Mouse (Mus musculus) limb, embryonic 10.5 days (tissue): ENCODE measurements around the gene Gm42906. TPM values are rescaled to one million over a fixed set of nuclear protein-coding genes. Genes with fewer than 3 reads are reported as not detected.

Experiments
- DNase-seq: peaks from one replicate; pipeline ENCODE4 v3.0.0-alpha.2; 2017; ENCODE audit warnings: low spot score
- H3K27ac ChIP-seq: fragments of 300-500 bp; sonication (generic); 2 replicates; pipeline ENCODE4 v1.5.1; 2016; ENCODE audit warnings: mild to moderate bottlenecking
- H3K27me3 ChIP-seq: fragments of 300-500 bp; sonication (generic); 2 replicates; pipeline ENCODE4 v1.6.1; 2016; ENCODE audit warnings: low read depth, mild to moderate bottlenecking; ENCODE audit not compliant: poor library complexity, severe bottlenecking
- H3K36me3 ChIP-seq: fragments of 300-500 bp; sonication (generic); 2 replicates; pipeline ENCODE4 v1.6.1; 2016; ENCODE audit warnings: mild to moderate bottlenecking, moderate library complexity
- H3K4me1 ChIP-seq: fragments of 300-500 bp; sonication (generic); 2 replicates; pipeline ENCODE4 v1.6.1; 2016
- H3K4me3 ChIP-seq: fragments of 300-500 bp; sonication (generic); 2 replicates; pipeline ENCODE4 v1.5.1; 2016; ENCODE audit warnings: mild to moderate bottlenecking, moderate library complexity
- H3K9me3 ChIP-seq: fragments of 300-500 bp; sonication (generic); replicated peaks from 2 replicates; pipeline ENCODE4 v1.6.1; 2016; ENCODE audit warnings: mild to moderate bottlenecking
- WGBS: fragments of 180-500 bp; shearing (Covaris S2); methylation state at CpG from one replicate; pipeline ENCODE4 v1.1.7; 2016; 5-methylcytosine and 5-hydroxymethylcytosine counted together
- polyA plus RNA-seq: library from polyadenylated mRNA; unstranded; fragments of >200 nt; fragmentation: Nextera tagmentation; extraction: Ambion mirVana; gene quantifications from 2 replicates; pipeline ENCODE4 v1.2.1, GENCODE M21; 2016

The Gm42906 gene
- polyA plus RNA-seq, 1 experiment from 2014 or later, result not detected

DNA sequence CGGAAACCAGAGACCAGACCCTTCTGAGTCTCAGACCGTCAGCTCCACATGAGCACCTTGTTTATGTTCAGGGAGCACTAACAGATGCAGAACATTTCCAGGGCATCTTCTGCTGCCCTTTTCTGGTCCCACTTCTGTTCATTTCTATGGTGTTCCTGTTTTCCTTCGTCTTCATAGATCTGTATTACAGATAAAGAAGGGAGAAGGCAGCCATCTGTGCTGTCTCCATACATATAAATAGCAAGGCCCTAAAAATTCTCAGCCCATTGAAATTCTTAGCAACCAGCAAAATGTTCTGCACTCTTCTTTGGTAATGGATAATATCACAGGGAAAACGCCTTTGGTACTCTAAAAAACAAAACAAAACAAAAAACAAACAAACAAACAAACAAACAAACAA lies 290.7 kb downstream of the Gm42906 start:
- DNase-seq, result no peak
- no peak overlapping the region for H3K27ac ChIP-seq
- no peaks in the 10 kb centered on the region for H3K36me3 ChIP-seq
- H3K9me3 ChIP-seq, result no peaks in the 10 kb centered on the region
- H3K27me3 ChIP-seq, result no peaks in the 10 kb centered on the region
- no peak overlapping the region for H3K4me3 ChIP-seq
- 81% methylated on average over 4 of the region's 4 CpGs for WGBS
- H3K4me1 ChIP-seq, result peaks cover 28% of the 10 kb centered on the region

DNA sequence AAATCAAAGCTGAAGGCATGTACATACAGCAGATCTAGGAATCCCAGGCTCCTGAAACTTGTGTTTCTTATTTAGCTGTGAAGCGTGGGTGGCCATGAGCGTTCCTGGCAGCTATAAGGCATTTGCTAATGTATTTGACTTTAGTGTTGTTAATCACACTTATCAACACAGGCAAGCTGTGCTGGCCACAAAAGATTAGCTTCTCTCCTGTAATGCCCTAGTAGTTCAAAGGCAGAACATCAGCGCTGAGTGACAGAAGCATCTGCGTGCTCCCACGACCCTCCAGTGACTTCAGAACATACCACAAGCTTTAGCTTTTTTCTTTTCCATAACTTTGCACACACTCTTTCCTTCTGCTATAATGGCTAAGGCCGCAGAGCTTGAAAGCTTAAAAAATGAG lies 292.0 kb downstream of the Gm42906 start:
- WGBS, result 48% methylated on average over 6 of the region's 6 CpGs

DNA sequence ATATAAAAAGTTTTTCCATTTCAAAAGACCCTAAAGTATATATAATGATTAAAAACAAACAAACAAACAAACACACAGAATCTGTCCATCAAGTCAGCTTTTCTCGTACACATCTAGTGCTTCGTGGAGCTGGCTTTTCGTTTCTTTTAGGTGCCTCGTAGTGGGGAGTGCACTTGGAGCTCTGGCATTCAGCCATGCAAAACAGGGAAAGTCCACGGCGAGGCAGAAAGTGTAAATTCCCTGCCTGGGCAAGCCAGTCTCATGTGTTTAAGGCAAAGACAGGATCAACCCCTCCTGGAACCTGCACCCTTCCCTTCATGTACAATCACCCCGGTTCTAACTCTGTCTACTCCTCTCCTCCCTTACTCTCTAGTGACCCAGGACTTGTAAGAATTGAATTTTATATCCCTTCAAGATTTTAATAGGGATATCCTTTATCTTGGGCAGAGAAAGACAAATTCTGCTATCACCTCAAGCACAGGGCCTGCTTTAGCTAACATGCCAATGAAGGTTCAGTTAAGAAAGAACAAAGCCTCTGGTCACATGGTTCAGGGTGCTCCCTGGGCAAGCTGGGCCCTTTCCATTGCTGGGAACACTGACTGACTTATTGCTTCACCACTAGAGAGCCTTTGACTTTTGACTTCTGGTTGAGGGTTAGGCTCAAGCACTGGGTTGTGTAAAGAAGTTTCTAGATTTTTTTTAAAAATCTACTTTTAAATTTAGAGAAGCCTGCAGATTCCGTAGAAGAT lies 292.7 kb downstream of the Gm42906 start:
- 93% methylated on average over 8 of the region's 8 CpGs for WGBS

More for the DNA sequence above, 292.0 kb downstream of the Gm42906 start:
- no peak for DNase-seq
- Histone ChIP-seq H3K9me3 (no peaks in the 10 kb centered on the region), H3K4me3 (no peak overlapping the region), H3K4me1 (peaks cover 21% of the 10 kb centered on the region), H3K27ac (peak overlapping the region; percentile 53; the same call in 1 of the 2 replicates), H3K27me3 (no peaks in the 10 kb centered on the region), H3K36me3 (no peaks in the 10 kb centered on the region)

DNA sequence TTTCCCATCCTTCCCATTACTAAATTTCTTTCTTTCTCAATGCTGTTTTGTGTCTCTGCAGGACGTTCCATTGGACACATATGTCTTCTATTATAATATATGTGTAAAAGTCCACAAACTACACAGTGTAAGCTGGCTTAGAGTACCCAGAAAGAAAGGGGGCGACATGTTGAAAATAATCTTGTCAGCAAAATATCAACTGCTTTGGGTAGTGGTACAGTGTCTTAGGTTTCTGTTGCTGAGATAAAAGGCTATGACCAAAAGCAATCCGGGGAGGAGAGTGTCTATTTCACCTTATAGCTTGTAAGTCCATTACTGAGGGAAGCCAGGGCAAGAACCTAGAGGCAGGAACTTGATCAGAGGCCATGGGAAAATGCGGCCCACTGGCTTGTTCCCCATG lies 293.8 kb downstream of the Gm42906 start:
- Histone ChIP-seq H3K27me3 (no peaks in the 10 kb centered on the region), H3K4me3 (no peak overlapping the region), H3K27ac (no peak overlapping the region), H3K4me1 (peaks cover 28% of the 10 kb centered on the region), H3K36me3 (no peaks in the 10 kb centered on the region), H3K9me3 (no peaks in the 10 kb centered on the region)
- no peak for DNase-seq
- WGBS, result 91% methylated on average over 4 of the region's 4 CpGs

More for the DNA sequence above, 292.7 kb downstream of the Gm42906 start:
- no peak for DNase-seq
- Histone ChIP-seq H3K4me1 (peaks cover 21% of the 10 kb centered on the region), H3K27me3 (no peaks in the 10 kb centered on the region), H3K9me3 (no peaks in the 10 kb centered on the region), H3K27ac (peak overlapping the region; percentile 69), H3K4me3 (no peak overlapping the region), H3K36me3 (no peaks in the 10 kb centered on the region)

DNA sequence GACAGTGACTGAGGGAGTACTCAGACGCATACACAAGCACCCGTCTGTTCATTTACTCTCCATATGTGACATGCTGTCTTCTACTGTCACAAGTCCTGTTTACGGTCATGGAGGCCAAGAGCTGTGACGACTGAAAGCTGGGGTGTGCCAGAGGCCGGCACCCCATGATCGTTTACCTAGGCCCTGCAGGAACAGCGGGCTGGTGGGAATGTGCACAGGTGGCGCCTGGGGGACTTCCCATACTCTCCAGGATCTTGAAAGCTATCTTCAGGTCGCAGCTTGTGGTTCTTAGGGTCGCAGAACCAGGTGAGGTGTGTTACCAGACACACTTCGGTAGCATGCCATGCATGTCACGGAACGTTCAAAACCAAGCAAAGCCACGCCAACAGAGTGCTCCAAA lies 294.2 kb downstream of the Gm42906 start:
- H3K4me3 ChIP-seq, result no peak overlapping the region
- H3K9me3 ChIP-seq, result no peaks in the 10 kb centered on the region
- peaks cover 28% of the 10 kb centered on the region for H3K4me1 ChIP-seq
- H3K27me3 ChIP-seq, result no peaks in the 10 kb centered on the region
- no peak overlapping the region for H3K27ac ChIP-seq
- H3K36me3 ChIP-seq, result no peaks in the 10 kb centered on the region
- 94% methylated on average over 14 of the region's 14 CpGs for WGBS
- no peak for DNase-seq

DNA sequence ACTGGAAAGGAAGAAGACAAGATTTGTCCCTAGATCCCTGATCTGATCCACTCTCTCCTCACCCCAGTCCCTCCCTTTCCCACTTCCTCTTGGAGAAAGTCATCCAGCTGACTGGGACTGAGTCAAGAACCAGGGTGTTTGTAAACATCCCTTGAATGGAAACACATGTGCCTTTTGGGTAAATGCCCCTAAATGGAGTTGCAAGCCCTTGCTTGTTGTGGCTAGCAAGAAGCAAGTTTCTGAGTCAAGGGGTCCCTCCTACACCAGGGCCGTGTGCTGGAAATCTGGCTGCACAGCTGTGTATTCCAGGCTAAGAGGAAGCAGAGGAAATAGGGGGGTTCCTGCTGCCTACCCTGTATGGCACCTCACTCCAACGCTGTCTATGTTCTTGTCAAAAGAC lies 298.2 kb downstream of the Gm42906 start:
- no peaks in the 10 kb centered on the region for H3K9me3 ChIP-seq
- DNase-seq, result no peak
- no peaks in the 10 kb centered on the region for H3K36me3 ChIP-seq
- peaks cover 30% of the 10 kb centered on the region for H3K4me1 ChIP-seq
- 61% methylated on average over 2 of the region's 2 CpGs for WGBS
- H3K27ac ChIP-seq, result 0 out of 2 replicates have a peak overlapping the region, but pooled peaks have one; percentile 42
- no peaks in the 10 kb centered on the region for H3K27me3 ChIP-seq
- H3K4me3 ChIP-seq, result no peak overlapping the region

DNA sequence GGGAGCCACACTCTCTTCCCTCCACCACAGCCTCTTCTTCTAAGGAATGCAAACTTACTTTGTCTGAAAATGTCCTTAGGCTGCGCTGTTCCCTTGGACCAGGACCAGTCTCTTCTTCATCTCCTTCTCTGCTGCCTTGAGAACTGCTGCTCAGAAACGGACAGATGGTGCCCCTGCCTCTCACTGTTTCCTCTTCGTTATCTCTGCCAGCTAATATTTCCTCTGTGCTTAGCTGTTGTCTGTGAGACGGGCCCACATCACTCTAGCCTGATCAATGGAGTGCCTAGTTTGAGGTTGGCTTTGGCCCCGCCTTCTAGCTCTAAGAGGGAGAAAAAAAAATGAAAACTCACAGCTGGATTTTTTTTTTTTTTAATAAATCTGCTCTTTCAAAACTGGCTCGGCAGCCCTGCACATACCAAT lies 300.7 kb downstream of the Gm42906 start:
- no peak for DNase-seq
- H3K4me1 ChIP-seq, result peaks cover 30% of the 10 kb centered on the region
- H3K27me3 ChIP-seq, result no peaks in the 10 kb centered on the region
- no peaks in the 10 kb centered on the region for H3K36me3 ChIP-seq
- H3K27ac ChIP-seq, result peak overlapping the region; percentile 50; the same call in 1 of the 2 replicates
- H3K4me3 ChIP-seq, result no peak overlapping the region
- 52% methylated on average over 6 of the region's 6 CpGs for WGBS
- no peaks in the 10 kb centered on the region for H3K9me3 ChIP-seq

DNA sequence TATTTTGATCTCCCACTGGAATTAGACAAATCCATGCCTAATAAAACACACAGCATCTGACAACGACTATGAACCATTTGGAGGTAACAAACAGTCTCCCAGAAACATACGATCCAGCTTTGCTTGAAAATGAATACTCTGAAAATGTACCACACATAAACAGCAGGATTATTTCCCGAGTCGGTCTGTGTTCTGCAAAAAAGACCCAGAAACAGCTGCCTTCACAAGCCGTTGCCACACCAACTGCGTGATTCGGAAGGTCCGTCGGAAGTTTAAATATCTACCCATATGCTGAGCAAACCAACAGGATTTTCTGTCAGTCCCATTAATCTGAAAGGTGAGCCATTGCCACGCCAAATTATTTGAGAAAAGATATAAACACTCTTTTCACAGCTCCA lies 301.4 kb downstream of the Gm42906 start:
- 80% methylated on average over 10 of the region's 10 CpGs for WGBS
- Histone ChIP-seq H3K4me1 (peaks cover 30% of the 10 kb centered on the region), H3K27ac (no peak overlapping the region), H3K9me3 (no peaks in the 10 kb centered on the region), H3K4me3 (no peak overlapping the region), H3K27me3 (no peaks in the 10 kb centered on the region), H3K36me3 (no peaks in the 10 kb centered on the region)
- DNase-seq, result no peak

DNA sequence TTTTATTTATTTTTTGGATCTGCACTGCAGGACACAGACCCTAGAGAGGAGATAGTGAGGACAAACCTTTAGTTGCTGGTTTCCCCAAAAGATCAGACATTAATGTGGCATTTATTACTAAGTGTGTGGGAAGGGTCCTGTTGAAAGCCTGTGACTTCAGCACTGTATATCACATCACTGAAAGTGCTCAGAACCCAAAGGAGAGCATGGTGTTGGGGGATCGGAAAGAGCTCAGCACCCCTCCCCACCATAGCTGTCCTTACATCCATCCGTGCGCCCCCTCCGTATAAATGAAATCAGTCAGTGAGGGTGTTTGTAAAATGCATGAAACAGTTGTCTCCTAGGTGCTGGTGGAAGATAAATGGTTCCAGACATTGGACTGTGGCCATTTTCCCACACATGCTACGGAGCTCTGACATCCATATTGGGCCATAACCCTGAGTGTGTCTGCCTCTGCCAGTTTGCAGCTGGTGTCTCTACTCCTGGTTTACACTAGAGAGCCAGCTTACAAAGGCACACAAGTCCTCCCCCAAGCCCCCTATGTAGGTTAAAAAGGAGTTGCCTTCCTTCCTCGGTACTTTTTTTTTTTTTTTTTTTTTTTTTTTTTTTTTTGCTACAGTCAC lies 301.9 kb downstream of the Gm42906 start:
- WGBS, result 54% methylated on average over 6 of the region's 6 CpGs
- DNase-seq, result no peak
- Histone ChIP-seq H3K27ac (0 out of 2 replicates have a peak overlapping the region, but pooled peaks have one; percentile 25), H3K36me3 (no peaks in the 10 kb centered on the region), H3K9me3 (no peaks in the 10 kb centered on the region), H3K4me3 (no peak overlapping the region), H3K27me3 (no peaks in the 10 kb centered on the region), H3K4me1 (peaks cover 27% of the 10 kb centered on the region)

DNA sequence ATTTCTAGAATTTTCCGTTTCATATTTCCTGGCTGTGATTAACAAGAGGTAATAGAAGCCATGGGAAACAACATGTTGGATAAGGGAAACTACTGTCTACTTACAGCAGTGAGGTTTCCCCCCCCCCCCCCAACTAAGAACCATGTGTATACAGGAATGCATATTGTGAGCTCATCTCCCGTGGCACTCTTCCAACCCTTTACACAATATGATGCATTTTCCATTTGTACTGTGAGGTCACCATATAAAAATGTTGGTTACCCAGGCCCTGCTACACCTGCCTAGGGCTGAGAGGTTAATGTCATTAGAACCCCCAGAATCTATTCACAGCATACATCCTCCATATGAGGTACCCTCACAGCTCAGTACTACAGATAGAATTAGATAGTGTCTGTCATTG lies 310.1 kb downstream of the Gm42906 start:
- H3K4me3 ChIP-seq, result no peak overlapping the region
- 90% methylated on average over 2 of the region's 2 CpGs for WGBS
- no peaks in the 10 kb centered on the region; the same call in 1 of the 2 replicates for H3K4me1 ChIP-seq
- no peaks in the 10 kb centered on the region for H3K36me3 ChIP-seq
- H3K9me3 ChIP-seq, result no peaks in the 10 kb centered on the region
- no peak for DNase-seq
- H3K27ac ChIP-seq, result no peak overlapping the region
- H3K27me3 ChIP-seq, result no peaks in the 10 kb centered on the region

DNA sequence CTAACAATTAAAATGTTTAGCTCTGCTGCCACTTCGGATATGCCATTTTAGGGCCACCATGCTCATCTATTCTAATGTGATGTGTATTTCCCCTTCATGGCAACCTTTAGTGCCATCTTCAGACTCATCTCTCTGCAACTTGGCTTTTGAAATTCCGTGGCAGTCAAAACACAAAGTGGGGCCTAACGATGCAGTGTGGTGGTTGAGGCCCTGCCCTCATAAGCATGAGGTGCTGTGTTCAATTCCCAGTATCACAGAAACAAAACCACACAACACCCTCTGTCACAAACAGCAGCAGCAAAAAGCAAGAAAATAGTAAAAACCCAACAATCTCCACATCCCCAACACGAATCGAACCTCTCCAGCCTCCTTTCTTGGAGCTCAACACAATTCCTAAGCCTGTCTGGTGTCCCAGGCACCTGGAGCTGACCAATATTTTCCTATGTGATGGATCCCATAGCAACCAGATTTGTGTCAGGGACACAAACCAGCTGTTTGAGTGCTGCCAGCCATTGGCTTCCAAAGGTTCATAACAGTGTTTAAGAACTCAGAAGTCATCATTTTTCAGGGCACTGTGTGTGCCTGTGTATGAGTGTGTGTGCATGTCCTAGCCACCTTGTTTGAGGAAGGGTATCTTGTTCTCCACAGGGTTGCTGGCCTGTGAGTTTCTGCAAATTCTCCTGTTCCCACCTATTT lies 311.6 kb downstream of the Gm42906 start:
- DNase-seq, result no peak
- Histone ChIP-seq H3K36me3 (no peaks in the 10 kb centered on the region), H3K4me3 (no peak overlapping the region), H3K4me1 (no peaks in the 10 kb centered on the region; the same call in 1 of the 2 replicates), H3K27me3 (no peaks in the 10 kb centered on the region), H3K9me3 (no peaks in the 10 kb centered on the region), H3K27ac (no peak overlapping the region)
- 88% methylated on average over 5 of the region's 5 CpGs for WGBS

DNA sequence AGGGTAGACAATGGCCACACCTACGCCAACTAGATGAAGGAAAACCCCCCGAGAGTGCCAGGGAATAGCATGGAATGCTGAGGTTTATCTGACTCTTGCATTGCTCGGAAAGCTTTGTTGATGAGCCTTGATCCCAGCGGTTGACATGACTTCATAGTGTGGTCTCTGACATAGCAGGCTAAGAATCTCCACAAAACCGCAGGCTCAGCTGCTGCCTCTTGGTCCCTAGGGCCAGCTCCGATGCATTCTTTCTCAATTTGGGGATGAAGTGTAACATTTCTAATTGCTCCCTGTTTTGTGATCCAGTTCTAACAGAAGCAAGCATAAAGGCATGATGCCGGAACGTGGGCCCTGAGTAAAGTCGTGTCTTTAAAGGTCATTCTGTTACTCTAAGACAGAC lies 315.2 kb downstream of the Gm42906 start:
- Histone ChIP-seq H3K4me1 (peaks cover 13% of the 10 kb centered on the region), H3K9me3 (no peaks in the 10 kb centered on the region), H3K27me3 (no peaks in the 10 kb centered on the region), H3K27ac (no peak overlapping the region), H3K4me3 (no peak overlapping the region), H3K36me3 (no peaks in the 10 kb centered on the region)
- WGBS, result 91% methylated on average over 9 of the region's 9 CpGs
- DNase-seq, result no peak
